Mouse (Mus musculus): Measurements from ENCODE around the gene Gm14851.
"Not testable (repeated sequence)": the region's sequence is repeated elsewhere in the genome, so short reads cannot be mapped to it uniquely, and the experiment has no call there.

Gene Gm14851

GRCm38 (mm10) chr8:21095950-21096349, at the start of gene Gm14851:
Gene Gm14851, minus strand, starts transcription at chr8:21096050.
- not testable (repeated sequence) for DNase-seq

- peak; percentile 55 for DNase-seq
These were observed 38.5 kb upstream of the Gm14851 start, which contains the start of gene Defa30 for GRCm38 (mm10) chr8:21134342-21134741. Gene Defa30, plus strand, starts transcription at chr8:21134642.

- no peak for DNase-seq
These were observed 2.7 kb downstream of the Gm14851 start for GRCm38 (mm10) chr8:21093106-21093505.

- DNase-seq, result not testable (repeated sequence)
These were observed 11.7 kb downstream of the Gm14851 start, which contains the start of gene Defa25 for GRCm38 (mm10) chr8:21084142-21084541. Gene Defa25, plus strand, starts transcription at chr8:21084442.

- DNase-seq, result not testable (repeated sequence)
These were observed 31.1 kb downstream of the Gm14851 start, which contains the start of gene Defa35 for GRCm38 (mm10) chr8:21064738-21065137. Gene Defa35, plus strand, starts transcription at chr8:21065038.

GRCm38 (mm10) chr8:21054747-21055146, 41.1 kb downstream of the Gm14851 start, which contains the start of gene Defa23:
Gene Defa23, plus strand, starts transcription at chr8:21055047.
- not testable (repeated sequence) for DNase-seq
